Mouse (Mus musculus): ENCODE results near the gene Grn.
"Not testable (repeated sequence)": the region's sequence is repeated elsewhere in the genome, so short reads cannot be mapped to it uniquely, and the experiment has no call there.

The Grn gene

DNA sequence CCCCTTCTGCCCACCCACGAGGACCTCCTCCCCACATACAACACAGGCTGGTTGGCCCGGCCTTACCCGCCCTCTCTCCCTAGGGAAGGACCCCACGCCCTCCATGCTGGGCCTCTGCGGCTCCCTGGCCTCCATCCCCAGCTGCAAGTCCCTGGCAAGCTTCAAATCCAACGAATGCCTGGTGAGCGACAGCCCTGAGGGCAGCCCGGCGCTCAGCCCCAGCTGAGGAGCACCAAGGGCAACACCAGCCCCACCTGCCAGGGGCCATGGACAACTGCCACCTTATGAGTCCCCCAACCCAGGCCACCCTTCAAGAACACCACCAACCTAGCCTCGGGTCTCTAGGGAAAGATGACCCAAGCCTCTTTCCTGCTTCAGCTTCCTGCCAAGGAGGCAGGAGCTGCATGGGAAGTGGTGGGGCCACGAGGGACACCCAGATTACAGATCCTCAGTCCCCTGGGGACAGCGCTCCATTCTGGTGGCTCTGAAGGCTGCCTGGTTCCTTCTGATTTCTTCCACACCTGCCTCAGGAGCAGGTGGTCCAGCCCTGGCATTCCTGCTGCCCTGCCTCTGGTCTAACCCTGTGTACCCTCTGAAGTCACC lies 28.1 kb upstream of the Grn start:
- no peak for DNase-seq

DNA sequence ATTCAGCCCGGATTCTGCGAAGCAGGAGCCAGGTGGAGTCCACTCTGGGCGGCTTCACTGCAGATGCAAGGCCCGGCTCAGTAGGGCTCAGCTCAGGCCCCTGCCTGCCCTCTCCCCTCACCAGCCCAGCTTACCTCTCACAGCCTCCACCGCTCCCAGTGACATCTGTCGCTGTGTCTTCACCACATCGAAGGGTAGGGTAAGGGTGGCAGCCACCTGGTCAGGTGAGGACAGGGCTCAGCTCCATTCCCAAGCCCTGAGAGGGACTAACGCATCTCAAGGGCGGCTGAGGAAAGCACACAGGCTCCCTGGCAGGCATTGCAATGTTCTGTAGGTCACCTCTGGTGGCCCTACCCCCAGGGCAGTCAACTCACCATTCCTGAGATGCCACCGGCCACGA lies 26.5 kb upstream of the Grn start:
- DNase-seq: no peak

DNA sequence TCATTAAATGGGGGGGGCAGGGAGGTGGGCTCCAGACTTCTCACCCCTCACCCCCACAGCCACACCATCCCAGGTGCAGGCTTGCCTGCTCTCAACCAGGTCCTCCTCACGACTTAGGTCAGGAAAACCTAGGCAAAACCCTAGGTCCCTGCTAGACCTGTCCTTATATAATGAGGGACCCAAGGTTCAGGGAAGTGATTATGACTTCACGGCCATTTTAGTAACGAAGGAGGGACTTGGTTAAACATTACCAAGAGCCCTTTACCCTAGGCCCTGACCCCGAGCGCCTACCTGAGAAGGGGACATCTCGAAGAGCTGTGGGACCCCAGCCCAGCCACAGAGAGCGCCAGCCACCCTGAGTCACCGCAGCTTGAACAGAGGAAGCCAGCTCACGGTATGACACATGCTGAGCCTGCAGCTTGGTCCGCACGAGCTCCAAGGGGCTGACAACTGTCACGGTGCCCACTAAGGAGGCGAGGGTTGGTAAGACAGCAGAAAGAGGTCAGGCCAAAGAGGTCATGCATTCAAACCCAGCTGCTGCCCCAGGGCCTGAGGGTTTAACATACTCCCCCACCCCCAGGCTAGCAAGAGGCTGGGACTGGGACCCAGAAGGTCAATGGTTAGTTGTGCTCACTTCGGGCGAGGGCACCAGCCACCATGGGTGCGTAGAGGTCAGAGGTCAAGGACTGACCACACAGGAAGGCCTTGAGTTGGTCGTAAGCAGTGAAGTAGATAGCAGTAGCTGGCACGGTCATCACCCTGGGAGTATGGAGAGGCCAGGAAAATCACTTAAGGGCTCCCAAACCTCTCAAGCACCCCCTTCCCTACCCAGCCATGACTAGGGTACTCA lies 25.7 kb upstream of the Grn start:
- DNase-seq: peak; percentile 43

DNA sequence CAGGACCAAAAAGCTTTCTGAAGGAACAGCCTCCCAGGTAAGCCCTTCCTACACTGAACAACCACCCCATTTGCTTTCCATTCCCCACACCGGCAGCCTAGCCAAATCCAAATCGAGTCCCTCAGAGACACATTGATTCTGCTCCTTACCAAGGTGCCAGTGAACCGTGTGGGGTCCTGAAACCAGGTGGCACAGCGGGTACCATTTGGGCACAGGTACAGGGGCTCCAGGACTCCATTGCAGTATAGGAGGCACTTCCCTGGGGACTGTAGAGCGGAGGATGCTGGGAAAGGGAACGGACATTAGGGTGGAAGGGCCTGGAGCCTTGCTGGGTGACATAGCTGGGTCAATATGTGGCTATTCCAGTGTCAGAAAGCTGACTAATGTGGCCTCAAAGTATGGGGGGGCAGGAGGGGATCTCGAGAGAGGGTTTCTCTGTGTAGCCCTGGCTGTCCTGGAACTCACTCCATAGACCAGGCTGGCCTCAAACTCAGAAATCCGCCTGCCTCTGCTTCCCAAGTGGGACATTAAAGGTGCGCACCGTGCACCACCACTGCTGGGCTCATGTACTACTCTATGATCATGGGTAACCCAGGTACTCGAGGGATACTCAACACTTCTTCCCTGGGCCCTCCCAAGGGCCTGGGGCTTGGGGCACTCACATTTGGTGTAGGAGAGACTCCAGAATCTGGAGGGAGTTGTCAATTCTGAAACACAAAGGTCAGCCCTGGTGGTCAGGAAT lies 24.4 kb upstream of the Grn start:
- no peak for DNase-seq

DNA sequence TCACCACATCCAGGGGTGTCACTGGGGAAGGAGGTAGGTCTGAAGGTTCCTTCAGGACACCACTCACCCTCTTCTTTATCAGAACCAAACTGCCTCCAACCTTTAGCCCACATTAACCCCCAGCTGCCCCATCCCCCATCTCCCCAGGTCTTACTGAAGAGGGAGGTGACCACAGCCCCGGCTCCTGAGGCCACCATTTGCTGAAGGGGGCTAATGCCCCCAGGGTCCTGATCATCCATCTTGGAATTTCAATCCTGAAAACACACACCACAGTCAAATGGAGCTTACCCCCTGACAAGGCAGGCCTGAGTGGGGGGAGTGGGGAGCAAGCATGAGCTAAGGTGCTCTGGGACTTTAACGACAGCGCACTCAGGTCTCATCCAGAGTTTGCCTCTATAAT lies 23.7 kb upstream of the Grn start:
- DNase-seq: no peak

DNA sequence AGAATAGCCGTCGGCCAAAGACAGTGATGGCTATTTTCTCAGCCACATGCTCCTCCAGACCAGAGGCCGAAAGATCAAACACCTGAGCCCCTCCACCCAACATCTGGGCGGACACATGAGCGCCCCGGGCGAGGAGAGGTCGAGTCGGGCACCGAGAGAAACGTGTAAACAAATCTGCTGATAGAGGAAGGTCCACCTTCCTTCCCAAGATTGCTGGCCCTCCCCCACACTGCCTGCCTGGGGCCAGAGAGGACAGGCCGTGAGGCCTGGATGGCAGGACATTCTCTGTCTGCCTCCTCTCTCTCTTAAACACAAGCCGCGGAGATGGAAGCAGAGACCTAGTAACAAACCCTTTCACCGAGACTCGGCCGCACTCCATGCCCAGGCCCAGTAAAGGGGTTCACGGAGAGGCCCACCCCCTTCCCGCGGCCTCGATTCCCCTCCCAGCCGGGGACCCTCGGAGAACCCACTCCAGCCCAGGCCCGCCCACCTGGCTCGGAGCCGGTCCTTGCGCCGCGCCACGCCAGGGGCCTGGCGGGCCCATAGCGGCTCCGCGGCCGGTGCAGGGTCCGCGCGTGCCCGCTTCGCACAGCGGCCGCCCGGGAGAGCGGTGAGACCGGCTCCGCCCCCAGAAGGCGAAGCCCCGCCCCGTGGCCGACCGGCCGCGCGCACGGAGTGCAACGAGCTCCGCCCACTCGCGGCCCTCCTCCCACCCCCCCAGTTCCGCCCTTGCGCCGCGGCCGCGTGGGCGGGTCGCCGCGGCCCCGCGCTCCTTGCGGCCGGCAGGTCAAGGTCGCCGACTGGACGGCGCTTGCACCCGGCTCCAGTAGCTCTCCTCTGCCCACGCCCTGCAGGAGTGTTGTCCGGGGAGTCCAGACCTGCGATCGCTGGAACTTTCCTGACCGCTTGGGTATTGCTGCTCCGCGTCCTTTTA lies 22.9 kb upstream of the Grn start:
- DNase-seq: peak; percentile 93

DNA sequence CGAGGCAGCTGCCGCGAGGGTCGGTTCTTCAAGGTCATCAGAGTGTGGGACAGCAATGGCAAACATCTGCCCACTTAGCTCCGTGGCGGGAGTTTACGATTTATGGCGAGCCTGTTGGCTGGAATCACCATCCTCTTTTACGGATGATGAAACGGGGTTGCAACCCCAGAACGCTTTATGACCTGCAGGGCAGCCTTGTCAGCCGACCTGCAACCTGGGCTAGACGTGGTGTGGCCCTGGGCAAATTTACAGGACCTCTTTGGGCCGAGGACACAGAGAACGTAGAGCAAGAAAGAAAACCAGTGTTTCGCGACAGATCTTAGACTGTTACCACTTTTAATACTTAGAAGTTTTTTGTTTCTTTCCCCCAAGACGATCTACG lies 22.3 kb upstream of the Grn start, which contains the start of gene Slc25a39:
Slc25a39 (minus strand) TSS at position 113 of the 382 bp plus-strand sequence.
- DNase-seq: no peak

DNA sequence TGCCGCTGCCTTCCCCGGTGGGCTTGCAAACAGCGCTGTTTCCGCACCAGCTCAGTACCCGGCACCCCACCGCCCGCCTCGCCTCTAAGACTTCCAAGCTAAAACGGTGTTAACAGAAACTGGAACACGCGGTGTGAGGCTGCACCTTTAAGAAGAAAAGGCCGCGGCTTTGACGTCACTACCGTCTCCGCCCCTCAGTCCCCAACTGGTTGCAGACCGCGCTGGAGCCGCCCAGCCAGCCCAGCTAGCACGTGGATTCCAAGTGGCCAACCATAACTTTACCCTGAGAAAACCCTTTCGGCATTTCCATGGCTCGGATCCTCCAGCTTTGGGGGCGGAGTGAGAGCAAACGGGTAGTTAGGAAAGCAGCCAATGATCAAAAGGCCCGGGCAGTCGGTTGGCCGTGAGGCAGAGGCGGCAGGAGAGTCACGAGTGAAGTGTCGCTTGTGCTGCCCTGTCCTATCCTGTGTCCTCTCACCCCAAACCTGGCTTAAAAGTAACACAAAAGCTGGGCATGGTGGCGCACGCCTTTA lies 21.7 kb upstream of the Grn start:
- DNase-seq: peak; percentile 97

DNA sequence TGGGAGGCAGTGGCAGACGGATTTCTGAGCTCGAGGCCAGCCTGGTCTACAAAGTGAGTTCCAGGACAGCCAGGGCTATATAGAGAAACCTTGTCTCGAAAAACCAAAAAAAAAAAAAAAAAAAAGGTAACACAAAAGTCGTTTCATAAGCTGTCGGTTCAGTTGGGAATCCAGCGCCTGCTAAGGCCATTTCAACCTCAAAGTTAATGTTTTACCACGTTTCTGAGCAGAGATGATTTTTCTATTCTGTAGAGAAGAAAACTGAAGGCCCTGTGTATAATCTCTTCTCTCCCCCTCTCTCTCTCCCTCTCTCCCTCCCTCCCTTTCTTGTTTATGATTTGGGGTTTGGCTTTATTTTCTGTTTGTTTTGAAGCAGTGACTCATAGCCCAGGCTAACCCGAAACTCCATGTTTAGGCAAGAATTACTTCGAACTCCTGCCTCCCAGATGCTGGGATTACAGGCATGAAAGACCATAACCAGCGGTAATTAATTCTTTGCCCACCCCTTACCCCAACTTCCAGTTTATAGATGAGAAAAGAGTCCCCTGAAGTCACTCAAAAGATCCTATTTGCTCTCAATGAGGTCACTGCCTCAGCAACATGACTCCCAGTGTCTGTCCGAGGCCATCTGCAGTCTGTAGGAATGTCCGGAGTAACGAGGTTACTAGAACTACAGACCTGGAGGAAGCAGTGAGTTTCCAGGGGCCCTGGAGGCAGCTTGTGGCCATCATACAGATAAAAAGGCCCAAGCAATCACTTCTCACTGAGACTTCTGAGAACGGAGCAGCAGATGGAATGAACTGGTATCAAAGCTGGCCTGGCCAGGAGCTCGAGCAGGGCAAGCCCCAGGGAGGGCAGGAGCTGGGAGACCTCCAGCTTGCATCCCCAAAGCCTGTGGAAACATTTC lies 21.0 kb upstream of the Grn start:
- peak; percentile 37 for DNase-seq

DNA sequence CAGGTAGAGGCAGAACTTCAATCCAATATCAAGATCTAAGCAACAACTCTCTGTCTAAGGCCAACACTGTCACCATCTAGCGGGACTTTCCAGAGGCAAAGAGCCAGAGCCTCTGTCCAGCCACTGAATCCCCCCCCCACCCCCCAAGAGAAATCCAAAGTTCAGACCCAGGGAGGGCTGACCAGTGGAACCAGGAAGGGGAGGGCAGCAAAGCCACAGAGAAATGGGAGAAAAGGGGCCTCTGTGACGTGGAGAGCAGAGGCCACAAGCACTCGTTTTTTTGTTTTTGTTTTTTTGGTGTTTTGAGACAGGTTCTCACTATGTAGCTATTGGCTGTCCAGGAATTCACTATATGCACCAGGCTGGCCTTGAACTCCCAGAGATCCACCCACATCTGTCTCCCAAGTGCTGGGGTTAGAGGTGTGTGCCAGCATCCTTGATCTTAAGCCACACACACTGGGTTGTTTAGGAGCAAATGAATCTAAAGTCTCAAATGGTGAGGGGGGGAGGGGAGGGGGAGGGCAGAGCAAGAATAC lies 20.3 kb upstream of the Grn start:
- DNase-seq: no peak

DNA sequence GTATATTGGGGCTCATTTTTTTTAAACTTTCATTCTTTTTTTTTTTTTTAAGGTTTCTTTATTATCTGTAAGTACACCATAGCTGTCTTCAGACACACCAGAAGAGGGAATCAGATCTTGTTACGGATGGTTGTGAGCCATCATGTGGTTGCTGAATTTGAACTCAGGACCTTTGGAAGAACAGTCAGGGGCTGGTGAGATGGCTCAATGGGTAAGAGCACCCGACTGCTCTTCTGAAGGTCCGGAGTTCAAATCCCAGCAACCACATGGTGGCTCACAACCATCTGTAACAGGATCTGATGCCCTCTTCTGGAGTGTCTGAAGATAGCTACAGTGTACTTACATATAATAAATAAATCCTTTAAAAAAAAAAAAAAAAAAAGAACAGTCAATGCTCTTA lies 19.8 kb upstream of the Grn start:
- not testable (repeated sequence) for DNase-seq

DNA sequence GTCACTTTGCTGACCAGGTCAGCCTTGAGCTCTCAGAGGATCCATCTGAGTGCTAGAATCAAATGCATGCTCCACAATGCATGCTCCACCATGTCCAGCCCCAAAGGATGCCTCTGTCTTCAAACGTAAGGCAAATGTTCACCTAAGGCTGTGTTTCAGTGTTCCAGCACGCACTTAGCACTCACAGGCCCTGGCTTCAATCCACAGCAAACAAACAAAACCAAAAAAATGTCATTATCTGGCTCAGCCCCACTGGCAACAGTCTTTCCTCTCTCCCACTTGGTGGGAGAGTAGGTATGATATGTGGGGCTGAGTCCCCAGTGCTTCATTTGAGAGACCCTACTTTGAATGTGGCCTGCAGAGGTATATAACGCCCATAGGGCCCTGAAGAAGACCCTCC lies 19.1 kb upstream of the Grn start:
- no peak for DNase-seq

DNA sequence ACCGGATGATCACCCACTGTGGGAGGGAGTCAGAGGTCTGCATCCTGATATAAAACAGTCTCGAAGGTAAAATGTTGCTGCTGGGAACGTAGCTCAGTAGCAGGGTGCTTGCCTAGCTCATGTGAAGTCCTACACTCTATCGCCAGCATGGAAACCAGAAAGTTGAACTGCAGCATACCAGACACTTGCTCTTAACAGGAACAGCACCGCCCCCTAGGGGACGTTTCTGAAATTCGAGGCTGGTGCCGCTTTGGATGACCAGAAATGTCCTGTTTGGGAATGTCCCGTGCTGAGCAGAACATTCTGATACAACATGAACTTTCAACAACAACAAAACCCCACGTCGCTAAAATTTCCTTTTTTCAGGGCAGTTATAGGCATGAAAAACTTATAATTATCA lies 18.4 kb upstream of the Grn start:
- DNase-seq: peak; percentile 95

DNA sequence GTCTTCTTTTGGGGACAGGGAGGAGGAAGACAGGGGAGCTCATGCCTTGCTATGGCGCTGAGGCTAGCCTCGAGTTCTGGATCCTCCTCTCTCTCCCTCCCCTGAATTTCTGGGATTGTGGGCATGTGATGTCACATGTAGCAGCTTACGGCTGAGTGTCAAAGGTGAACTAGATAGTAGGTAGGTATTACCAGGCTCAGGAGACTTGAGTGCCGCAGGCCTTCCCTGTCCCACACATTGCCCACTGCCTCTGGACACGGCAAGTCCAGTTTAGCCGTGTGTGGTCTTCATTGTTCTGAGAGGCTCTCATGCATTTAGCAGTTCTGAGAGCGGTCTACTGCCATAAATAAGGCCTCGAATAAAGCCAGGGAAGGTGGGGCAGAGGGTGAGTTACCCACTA lies 17.1 kb upstream of the Grn start:
- no peak for DNase-seq

DNA sequence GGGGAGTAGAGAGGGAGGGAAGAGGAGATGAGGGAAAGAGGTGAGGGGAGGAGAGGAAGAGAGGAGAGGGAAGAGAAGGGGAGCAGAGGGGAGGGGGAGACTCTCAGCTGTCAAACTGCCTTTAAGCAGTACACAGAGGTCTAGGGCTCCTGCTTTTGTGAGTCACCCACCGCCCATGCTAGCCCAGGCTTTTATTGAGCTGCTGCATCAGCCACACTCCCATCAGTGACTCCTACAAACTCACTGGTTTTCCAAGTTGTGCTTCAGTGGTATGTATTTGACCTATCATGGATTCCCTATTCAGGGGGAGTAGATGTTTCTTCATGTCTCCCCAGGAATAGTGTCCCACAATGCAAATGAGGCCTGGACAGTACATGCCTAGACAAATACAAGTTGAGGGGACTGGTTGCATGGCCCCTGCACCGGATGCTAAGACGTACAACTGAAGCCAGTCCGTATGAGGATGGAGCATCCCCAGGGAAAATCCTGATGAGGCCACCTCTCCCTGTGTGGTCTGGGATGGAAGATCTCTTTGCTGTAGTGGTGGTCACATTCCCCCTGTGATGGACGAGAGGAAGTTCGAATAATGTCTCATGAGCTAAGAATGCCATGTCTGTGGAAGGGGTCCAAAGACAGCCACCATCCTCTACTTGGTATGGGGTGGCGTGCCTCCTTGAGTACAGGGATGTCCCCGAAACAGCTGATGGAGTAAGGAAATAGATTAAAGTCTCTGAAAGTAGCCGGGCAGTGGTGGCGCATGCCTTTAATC lies 14.9 kb upstream of the Grn start:
- DNase-seq: no peak

DNA sequence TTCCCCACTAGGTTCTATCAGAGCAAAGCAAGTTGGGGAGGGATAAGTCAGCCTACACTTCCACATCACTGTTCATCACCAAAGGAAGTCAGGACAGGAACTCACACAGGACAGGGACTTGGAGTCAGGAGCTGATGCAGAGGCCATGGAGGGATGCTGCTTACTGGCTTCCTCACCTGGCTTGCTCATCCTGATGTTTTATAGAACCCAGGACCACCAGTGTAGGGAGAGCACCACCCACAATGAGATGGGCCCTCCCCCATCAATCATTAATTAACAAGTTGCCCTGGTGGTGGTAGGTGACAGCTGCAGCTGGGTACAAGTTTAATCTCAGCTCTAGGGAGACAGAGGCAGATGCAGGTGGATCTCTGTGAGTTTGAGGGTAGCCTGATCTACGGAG lies 13.0 kb upstream of the Grn start:
- no peak for DNase-seq

DNA sequence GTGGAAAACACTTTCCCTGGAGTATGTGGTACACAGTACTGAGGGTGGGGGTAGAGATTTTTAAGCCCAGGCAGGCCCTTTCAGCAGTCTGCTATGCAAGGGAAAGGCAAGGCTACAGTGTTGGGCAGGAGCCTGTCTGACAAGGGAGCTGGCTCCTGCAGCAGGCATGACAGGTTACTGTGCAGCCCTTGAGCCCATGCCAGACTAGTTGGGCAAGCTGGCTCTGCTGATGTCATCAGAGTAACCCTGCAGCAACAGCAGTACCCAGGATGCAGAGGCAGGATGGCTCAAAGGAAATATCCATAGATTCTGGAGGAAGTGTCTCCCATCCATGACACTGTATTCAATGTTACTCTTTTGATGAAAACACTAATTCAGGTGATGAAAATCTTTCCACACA lies 11.2 kb upstream of the Grn start:
- no peak for DNase-seq

DNA sequence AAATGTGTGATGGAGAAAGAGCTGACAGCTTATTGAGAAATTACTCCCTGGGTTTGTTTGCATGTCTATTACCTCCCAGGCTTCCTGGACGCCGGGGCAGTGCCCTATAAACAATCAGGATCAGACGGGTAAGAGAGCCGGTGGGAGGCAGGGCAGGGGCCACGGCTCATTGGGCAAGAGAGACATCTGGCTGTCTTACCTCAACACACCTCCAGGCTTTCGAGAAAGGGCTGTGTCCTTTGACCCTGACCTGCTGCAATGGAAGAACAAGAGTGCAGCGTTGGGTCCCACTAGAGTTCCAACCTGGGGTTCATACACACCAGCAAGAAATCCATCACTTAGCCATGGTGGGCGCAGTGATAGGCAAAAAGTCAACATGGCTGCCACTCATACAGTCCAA lies 8.6 kb upstream of the Grn start:
- no peak for DNase-seq

DNA sequence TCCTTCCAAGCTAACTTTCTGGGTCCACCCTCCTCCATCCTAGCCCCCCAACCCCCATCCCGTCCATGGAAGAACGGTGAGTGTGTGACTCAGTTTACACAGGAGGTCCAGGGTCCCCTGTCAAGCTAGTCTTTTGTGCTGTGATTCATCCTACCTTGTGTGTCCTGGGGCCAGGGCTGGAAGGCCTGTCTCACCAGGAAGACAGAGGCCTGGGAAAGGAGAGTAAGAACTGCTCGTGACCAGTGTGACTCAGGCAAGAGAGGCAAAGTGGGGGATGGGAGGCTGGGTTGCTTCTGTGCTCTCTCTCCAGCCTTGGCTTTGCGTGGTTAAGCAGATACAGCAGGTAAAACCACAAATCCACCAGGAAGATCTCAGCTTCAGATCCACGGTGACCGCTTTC lies 5.4 kb upstream of the Grn start:
- no peak for DNase-seq

DNA sequence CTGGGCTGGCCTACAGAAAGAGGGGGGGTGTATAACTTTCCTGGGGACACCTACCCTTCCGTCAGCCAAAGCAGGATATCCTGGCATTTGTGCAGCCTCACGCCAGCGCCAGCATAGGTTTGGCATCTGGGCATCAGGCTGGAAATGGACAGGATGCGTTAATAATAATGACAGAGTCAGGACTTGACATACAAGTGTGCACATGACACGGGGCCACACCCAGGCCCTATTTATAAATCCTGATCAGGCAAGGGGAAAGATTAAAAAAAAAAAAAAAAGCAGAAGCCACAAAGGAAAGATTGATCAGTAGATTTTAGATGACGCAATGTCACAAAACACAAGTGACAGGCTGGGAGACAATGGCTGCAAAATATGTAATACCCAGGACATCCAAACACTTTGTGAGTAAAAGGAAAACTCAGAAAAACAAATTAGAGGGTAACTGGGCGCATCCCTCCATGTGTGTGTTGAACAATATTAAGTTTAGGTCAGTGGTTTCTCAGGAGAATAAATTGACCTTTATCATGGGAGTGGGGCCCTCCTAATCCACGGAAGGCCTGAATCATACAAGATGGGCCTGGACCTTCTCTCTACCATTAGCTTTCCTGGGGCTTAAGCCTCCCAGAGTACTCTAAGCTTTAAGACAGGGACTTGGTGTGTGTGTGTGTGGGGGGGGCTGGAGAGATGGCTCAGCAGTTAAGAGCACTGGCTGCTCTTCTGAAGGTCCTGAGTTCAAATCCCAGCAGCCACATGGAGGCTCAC lies 4.4 kb upstream of the Grn start:
- no peak for DNase-seq
